Mouse (Mus musculus) G1E (cell line): Measurements from ENCODE around the gene Glp2r.

Experiments
- CTCF ChIP-seq: IDR thresholded peaks from 2 replicates; pipeline ENCODE4 v1.5.1; 2012; ENCODE audit warnings: low read depth, low read length, inconsistent platforms, mixed read lengths
- GATA1 ChIP-seq: IDR thresholded peaks from 2 replicates; pipeline ENCODE4 v1.6.1; 2012; ENCODE audit warnings: borderline replicate concordance, low read length, inconsistent platforms, mixed read lengths

GRCm38 (mm10) chr11:67757373-67758167, 13.4 kb downstream of the Glp2r start:
- TF ChIP-seq GATA1 = no peak
- TF ChIP-seq CTCF = no peak
